Mouse (Mus musculus) kidney, embryonic 16.5 days (tissue): ENCODE measurements around the gene Aacs. TPM values are rescaled to one million over a fixed set of nuclear protein-coding genes. Genes with fewer than 3 reads are reported as not detected.

Source experiments
- ATAC-seq: fragments of 200-750 bp; cut with Nextera tagmentation; 2 replicates; pipeline ENCODE4 v1.8.0; 2017; ENCODE audit warnings: moderate TSS enrichment; ENCODE audit not compliant: low FRiP score, low TSS enrichment
- H3K27ac ChIP-seq: fragments of 300-500 bp; sonication (generic); 2 replicates; pipeline ENCODE4 v1.5.1; 2014; ENCODE audit warnings: low read length
- H3K27me3 ChIP-seq: fragments of 300-500 bp; sonication (generic); 2 replicates; pipeline ENCODE4 v1.6.1; 2014; ENCODE audit warnings: low read length, control low read depth, mixed read lengths; ENCODE audit not compliant: insufficient read depth
- H3K36me3 ChIP-seq: fragments of 300-500 bp; sonication (generic); 2 replicates; pipeline ENCODE4 v1.6.1; 2014; ENCODE audit warnings: low read length, control low read depth, mixed read lengths; ENCODE audit not compliant: insufficient read depth
- H3K4me1 ChIP-seq: fragments of 300-500 bp; sonication (generic); 2 replicates; pipeline ENCODE4 v1.6.1; 2014; ENCODE audit warnings: low read length, control low read depth, mixed read lengths; ENCODE audit not compliant: insufficient read depth
- H3K4me2 ChIP-seq: fragments of 300-500 bp; sonication (generic); replicated peaks from 2 replicates; pipeline ENCODE4 v1.6.1; 2014; ENCODE audit warnings: low read depth, low read length
- H3K4me3 ChIP-seq: fragments of 300-500 bp; sonication (generic); 2 replicates; pipeline ENCODE4 v1.5.1; 2014; ENCODE audit warnings: mild to moderate bottlenecking, low read length
- H3K9ac ChIP-seq: fragments of 300-500 bp; sonication (generic); replicated peaks from 2 replicates; pipeline ENCODE4 v1.6.1; 2014; ENCODE audit warnings: low read length
- H3K9me3 ChIP-seq: fragments of 300-500 bp; sonication (generic); 2 replicates; pipeline ENCODE4 v1.6.1; 2016; ENCODE audit warnings: low read length, control low read depth
- WGBS: fragments of 180-500 bp; shearing (Covaris S2); extraction: QIAGEN DNeasy Blood & Tissue Kit; methylation state at CpG from one replicate; pipeline ENCODE4 v1.1.7; 2014; 5-methylcytosine and 5-hydroxymethylcytosine counted together
- polyA plus RNA-seq: library from polyadenylated mRNA; unstranded; fragments of >200 nt; fragmentation: Nextera tagmentation; extraction: Ambion mirVana; gene quantifications from 2 replicates; pipeline ENCODE4 v1.2.1, GENCODE M21; 2015

Gene Aacs
- polyA plus RNA-seq, 1 experiment from 2014 or later: 41.1 TPM

DNA sequence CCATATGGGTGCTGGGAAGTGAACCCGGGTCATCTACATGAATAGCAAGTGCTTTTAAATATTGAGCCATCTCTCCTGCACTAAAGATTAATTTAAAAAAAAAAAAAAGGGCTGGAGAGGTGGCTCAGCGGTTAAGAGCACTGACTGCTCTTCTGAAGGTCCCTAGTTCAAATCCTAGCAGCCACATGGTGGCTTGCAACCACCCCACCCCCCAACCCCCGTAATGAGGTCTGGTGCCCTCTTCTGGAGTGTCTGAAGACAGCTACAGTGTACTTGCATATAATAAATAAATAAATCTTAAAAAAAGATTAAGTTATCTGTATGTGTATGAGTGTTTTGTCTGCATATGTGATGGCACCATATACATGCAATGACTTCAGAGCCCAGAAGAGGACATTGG is 15.0 kb upstream of the Aacs start:
- Histone ChIP-seq H3K4me2 (no peak overlapping the region), H3K27me3 (no peaks in the 10 kb centered on the region), H3K4me1 (peaks cover 5% of the 10 kb centered on the region), H3K27ac (no peak overlapping the region), H3K9me3 (no peaks in the 10 kb centered on the region), H3K9ac (no peak overlapping the region), H3K36me3 (peaks cover 3% of the 10 kb centered on the region; the same call in 1 of the 2 replicates), H3K4me3 (no peak overlapping the region)
- 88% methylated on average over 3 of the region's 3 CpGs for WGBS
- ATAC-seq: no peak

DNA sequence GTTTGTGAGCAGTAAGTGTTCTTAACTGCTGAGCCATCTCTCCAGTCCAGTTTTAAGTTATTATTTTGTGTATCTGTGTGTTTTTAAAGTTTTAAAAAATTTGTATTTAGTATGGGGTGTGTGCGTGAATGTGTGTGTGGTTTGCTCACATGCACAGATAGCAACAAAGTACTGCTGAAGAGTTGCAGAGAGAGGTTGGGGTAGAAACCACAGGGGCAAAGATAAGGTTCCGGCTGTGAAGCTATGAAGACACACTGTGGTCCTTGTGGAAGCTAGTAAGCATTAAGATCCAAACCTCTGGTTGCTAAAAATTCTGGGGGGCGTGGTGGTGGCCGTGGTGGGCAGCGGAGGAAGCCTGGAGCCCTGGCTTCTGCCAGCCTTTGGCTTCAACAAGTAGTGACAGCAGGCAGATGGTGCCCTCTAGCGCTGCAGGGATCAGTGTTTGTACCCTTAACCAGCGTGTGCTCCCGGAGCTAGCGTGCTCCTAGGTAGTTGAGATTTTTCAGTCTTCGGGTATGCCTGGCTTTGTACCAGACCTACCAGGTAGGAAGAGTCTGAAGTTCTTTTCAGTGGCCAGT is 13.7 kb upstream of the Aacs start:
- H3K9ac ChIP-seq: no peak overlapping the region
- no peaks in the 10 kb centered on the region for H3K9me3 ChIP-seq
- peaks cover 5% of the 10 kb centered on the region for H3K4me1 ChIP-seq
- no peak for ATAC-seq
- H3K27ac ChIP-seq: no peak overlapping the region
- no peak overlapping the region for H3K4me2 ChIP-seq
- 49% methylated on average over 10 of the region's 10 CpGs for WGBS
- no peaks in the 10 kb centered on the region for H3K36me3 ChIP-seq
- H3K4me3 ChIP-seq: no peak overlapping the region
- no peaks in the 10 kb centered on the region for H3K27me3 ChIP-seq

DNA sequence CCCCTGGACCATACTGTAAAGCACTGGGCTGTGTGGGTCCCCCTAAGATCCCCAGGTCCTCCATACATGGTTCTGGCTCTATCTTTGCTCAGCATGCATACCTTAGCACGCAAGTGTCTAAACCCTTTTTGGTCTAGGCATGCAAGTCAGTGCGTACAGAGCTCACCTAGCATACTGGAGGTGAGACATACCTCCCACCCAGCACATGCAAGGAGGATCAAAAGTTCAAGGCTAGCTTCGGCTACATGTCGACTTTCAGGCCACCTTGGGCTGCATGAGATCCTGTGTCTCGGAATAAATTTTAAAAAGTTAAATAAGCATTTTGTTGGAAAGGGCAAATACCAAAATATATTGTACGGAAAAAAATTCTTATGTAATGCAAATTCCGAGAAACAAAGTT is 10.4 kb upstream of the Aacs start:
- H3K9ac ChIP-seq: peak overlapping the region; percentile 17; the same call in 1 of the 2 replicates
- no peaks in the 10 kb centered on the region for H3K27me3 ChIP-seq
- no peaks in the 10 kb centered on the region for H3K9me3 ChIP-seq
- H3K4me1 ChIP-seq: peaks cover 5% of the 10 kb centered on the region
- no peak overlapping the region for H3K27ac ChIP-seq
- peak; percentile 29 for ATAC-seq
- H3K4me2 ChIP-seq: peak overlapping the region; percentile 48
- H3K4me3 ChIP-seq: peak overlapping the region; percentile 29
- no peaks in the 10 kb centered on the region for H3K36me3 ChIP-seq
- WGBS: 40% methylated on average over 7 of the region's 7 CpGs

DNA sequence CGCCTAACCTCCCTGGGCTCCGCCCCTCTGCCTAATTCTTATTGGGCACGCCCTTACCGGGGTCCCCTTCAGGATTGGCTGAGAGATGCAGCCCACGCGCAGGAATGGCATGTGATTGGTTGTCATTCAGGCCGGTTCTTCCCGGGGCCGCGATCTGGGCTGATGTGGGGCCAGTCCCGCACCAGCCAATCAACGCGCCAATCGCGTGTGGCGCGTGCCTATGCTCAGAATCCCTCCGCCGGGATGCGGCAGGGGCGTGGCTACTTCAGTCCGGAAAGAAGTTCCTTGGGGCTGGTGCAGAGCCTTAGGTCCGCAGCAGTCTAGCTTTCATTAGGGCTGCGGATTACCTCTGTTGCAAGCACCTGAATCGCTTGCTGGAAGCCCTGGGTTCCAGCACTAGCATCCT is 9.9 kb upstream of the Aacs start:
- Histone ChIP-seq H3K27me3 (no peaks in the 10 kb centered on the region), H3K27ac (no peak overlapping the region), H3K4me3 (peak overlapping the region; percentile 29), H3K4me1 (peaks cover 5% of the 10 kb centered on the region), H3K36me3 (no peaks in the 10 kb centered on the region), H3K9me3 (no peaks in the 10 kb centered on the region), H3K4me2 (peak overlapping the region; percentile 48), H3K9ac (peak overlapping the region; percentile 36)
- ATAC-seq: peak; percentile 99
- WGBS: under 1% methylated on average over 25 of the region's 25 CpGs

DNA sequence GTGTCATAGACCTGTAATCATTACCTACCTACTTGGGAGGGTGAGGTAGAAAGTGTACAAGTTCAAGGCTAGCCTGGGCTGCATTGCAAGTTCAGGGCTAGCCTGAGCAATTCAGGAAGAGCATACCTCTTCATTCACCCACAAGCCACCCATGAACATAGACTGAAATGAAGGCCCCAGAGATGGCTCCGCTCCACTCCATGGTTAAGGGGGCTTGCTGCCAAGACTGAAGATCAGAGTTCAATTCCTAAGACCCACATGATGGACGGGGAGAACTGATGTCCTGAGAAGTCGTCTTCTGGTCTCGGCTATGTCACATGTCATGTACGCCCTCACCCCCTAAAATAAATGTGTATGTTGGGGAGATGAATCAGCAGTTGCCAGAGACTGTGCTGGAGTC is 9.1 kb upstream of the Aacs start:
- Histone ChIP-seq H3K9ac (no peak overlapping the region; the same call in 1 of the 2 replicates), H3K36me3 (no peaks in the 10 kb centered on the region), H3K4me3 (no peak overlapping the region), H3K27ac (no peak overlapping the region), H3K4me2 (0 out of 2 replicates have a peak overlapping the region, but pooled peaks have one; percentile 48), H3K9me3 (no peaks in the 10 kb centered on the region), H3K27me3 (no peaks in the 10 kb centered on the region), H3K4me1 (peaks cover 5% of the 10 kb centered on the region)
- ATAC-seq: no peak
- 83% methylated on average over 5 of the region's 5 CpGs for WGBS

DNA sequence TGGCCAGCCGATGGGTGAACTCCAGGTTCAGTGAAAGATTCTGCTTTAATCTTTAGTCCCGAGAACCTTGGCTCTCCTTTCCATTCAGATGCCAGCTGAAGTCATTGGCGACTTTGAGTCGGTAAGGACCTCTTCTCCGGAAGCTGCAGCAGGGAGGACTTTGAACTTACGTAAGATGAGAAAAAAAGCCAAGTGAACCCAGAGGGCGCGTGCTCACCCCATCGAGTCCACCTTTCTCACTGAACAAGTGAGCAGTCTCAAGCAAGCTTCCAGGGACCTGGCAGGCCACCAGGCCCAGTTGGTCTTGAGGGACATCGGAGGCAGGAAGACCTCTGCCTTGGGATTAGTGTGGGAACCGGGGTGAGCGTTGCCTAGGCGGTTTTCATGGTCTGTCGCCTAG is 8.4 kb upstream of the Aacs start:
- WGBS: 75% methylated on average over 14 of the region's 14 CpGs
- H3K4me1 ChIP-seq: peaks cover 5% of the 10 kb centered on the region
- no peaks in the 10 kb centered on the region for H3K27me3 ChIP-seq
- H3K36me3 ChIP-seq: no peaks in the 10 kb centered on the region
- ATAC-seq: no peak
- no peak overlapping the region for H3K9ac ChIP-seq
- H3K9me3 ChIP-seq: no peaks in the 10 kb centered on the region
- no peak overlapping the region for H3K27ac ChIP-seq
- no peak overlapping the region for H3K4me3 ChIP-seq
- no peak overlapping the region for H3K4me2 ChIP-seq

DNA sequence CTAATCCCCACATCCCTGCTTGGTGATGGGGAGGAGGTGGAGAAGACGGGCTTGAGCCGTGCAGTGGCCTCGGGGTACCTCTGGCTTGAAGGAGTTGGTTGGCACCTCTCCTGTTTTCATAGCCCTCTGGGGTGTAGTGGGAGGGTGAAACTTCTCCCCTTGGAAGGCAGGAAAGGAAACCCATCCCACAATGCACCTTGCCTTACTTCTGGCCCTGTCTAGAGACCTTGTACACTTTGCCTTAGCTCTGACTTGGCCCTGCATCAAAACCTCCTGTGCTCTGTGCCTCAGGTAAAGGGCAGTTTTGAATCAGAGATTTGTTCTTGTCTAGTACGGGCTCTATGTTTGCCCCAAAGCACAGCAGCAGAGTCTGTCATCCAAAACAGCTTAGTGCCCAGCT is 4.9 kb upstream of the Aacs start:
- ATAC-seq: no peak
- WGBS: 81% methylated on average over 4 of the region's 4 CpGs

DNA sequence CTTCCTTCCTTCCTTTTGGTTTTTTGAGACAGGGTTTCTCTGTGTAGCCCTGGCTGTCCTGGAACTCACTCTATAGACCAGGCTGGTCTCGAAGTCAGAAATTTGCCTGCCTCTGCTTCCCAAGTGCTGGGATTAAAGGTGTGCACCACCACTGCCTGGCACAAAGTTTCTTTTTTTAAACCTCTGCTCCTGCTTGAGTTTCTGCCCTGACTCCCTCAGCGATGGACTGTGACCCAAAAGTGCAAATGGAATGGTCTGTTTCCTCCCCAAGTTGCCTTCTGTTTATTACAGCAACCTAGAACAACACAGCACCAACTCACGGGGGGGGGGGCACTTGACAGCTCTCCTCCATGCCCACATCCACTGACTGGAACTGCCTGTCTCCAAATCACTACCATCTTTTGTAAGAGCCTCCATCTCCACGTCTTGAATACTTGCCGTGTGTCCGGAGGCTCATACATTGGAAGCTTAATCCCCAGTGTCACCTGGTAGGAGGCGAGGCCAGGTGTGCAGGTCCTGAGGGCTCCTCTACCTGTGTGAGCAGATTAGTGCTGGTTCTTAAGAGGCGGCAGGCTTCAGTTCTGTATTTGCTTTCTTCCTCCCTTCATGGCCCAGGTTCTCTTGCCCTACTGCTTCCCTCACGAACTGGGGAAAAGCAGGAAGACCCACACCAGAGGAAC is 2.7 kb upstream of the Aacs start:
- WGBS: 74% methylated on average over 9 of the region's 9 CpGs

More for the DNA sequence above, 4.9 kb upstream of the Aacs start:
- no peaks in the 10 kb centered on the region for H3K4me1 ChIP-seq
- H3K27ac ChIP-seq: 0 out of 2 replicates have a peak overlapping the region, but pooled peaks have one; percentile 13
- no peaks in the 10 kb centered on the region for H3K9me3 ChIP-seq
- H3K36me3 ChIP-seq: no peaks in the 10 kb centered on the region
- H3K9ac ChIP-seq: no peak overlapping the region
- no peak overlapping the region for H3K4me3 ChIP-seq
- H3K4me2 ChIP-seq: no peak overlapping the region
- no peaks in the 10 kb centered on the region for H3K27me3 ChIP-seq

DNA sequence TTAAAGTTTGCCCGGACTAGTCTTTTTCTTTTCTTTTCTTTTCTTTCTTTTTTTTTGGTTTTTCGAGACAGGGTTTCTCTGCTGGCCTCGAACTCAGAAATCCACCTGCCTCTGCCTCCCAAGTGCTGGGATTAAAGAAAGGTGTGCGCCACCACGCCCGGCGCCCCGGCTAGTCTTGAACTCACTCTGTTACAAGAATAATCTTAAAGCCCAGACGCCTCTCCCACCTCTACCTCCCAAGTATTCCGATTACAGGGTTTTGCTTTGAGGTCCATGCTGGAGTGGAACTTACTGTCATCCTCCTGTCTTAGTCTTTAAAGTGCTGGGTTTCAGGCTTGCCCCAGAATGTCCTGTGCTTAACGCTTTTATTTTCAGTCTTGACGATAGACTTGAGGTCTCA is 584 bp upstream of the Aacs start:
- no peak for ATAC-seq
- no peaks in the 10 kb centered on the region for H3K36me3 ChIP-seq
- WGBS: 61% methylated on average over 12 of the region's 12 CpGs
- H3K9me3 ChIP-seq: no peaks in the 10 kb centered on the region
- no peak overlapping the region for H3K27ac ChIP-seq
- H3K4me2 ChIP-seq: peak overlapping the region; percentile 89
- no peaks in the 10 kb centered on the region for H3K27me3 ChIP-seq
- peaks cover 21% of the 10 kb centered on the region for H3K4me1 ChIP-seq
- peak overlapping the region; percentile 58 for H3K9ac ChIP-seq
- H3K4me3 ChIP-seq: peak overlapping the region; percentile 83

More for the DNA sequence above, 2.7 kb upstream of the Aacs start:
- no peaks in the 10 kb centered on the region for H3K27me3 ChIP-seq
- H3K36me3 ChIP-seq: no peaks in the 10 kb centered on the region
- ATAC-seq: no peak
- no peak overlapping the region for H3K4me2 ChIP-seq
- H3K27ac ChIP-seq: no peak overlapping the region
- H3K4me1 ChIP-seq: peaks cover 20% of the 10 kb centered on the region
- H3K4me3 ChIP-seq: no peak overlapping the region
- H3K9me3 ChIP-seq: no peaks in the 10 kb centered on the region
- H3K9ac ChIP-seq: no peak overlapping the region

DNA sequence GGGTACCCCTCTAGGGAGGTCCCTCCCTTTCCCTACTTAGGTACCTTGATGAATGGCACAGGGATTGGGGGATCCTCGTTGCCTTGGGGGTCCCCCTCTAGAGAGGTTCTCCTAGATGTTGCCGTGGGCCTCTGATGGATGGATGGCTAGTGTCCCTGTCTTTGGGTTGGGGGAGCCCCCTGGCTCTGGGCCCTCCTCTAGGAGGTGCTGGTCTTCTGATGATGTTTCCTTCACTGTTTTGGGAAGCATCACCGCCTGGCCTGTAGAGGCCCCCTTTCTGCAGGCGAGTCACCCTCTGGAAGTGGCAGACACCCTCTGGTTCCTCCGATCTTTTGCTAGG is 642 bp downstream of the Aacs start:
- Histone ChIP-seq H3K4me2 (peak overlapping the region; percentile 89), H3K9me3 (no peaks in the 10 kb centered on the region), H3K36me3 (no peaks in the 10 kb centered on the region), H3K4me3 (peak overlapping the region; percentile 83), H3K27ac (peak overlapping the region; percentile 64; the same call in 1 of the 2 replicates), H3K27me3 (no peaks in the 10 kb centered on the region), H3K4me1 (peaks cover 21% of the 10 kb centered on the region), H3K9ac (peak overlapping the region; percentile 78)
- ATAC-seq: peak; percentile 41; the same call in 1 of the 2 replicates
- 9% methylated on average over 5 of the region's 5 CpGs for WGBS
